Mouse (Mus musculus) hindlimb bud, embryonic 11.5 days (tissue): ENCODE data around the gene Atxn2.
"Not testable (repeated sequence)": the region's sequence is repeated elsewhere in the genome, so short reads cannot be mapped to it uniquely, and the experiment has no call there.

ENCODE experiments used
- DNase-seq: peaks from one replicate; pipeline ENCODE4 v3.0.0-alpha.2; 2012; ENCODE audit warnings: low read depth, low spot score; ENCODE audit errors: extremely low spot score

The Atxn2 gene

GRCm38 (mm10) chr5:121833572-121834240 is 122.6 kb downstream of the Atxn2 start:
- no peak for DNase-seq

- DNase-seq = no peak
These were observed 123.1 kb downstream of the Atxn2 start for GRCm38 (mm10) chr5:121834241-121834606.

GRCm38 (mm10) chr5:121834991-121835747 is 124.0 kb downstream of the Atxn2 start:
- DNase-seq = no peak

GRCm38 (mm10) chr5:121835949-121836691 is 125.0 kb downstream of the Atxn2 start:
- no peak for DNase-seq

- DNase-seq = no peak
These were observed 125.7 kb downstream of the Atxn2 start for GRCm38 (mm10) chr5:121836692-121837415.

- no peak for DNase-seq
These were observed 126.6 kb downstream of the Atxn2 start, which contains the start of gene Sh2b3 for GRCm38 (mm10) chr5:121837441-121838340. TSS of gene Sh2b3 (minus strand) at chr5:121837646.

- no peak for DNase-seq
These were observed 127.4 kb downstream of the Atxn2 start for GRCm38 (mm10) chr5:121838341-121839127.

- no peak for DNase-seq
These were observed 128.0 kb downstream of the Atxn2 start for GRCm38 (mm10) chr5:121839128-121839473.

- DNase-seq = no peak
These were observed 130.4 kb downstream of the Atxn2 start for GRCm38 (mm10) chr5:121841516-121841915.

GRCm38 (mm10) chr5:121841973-121842372 is 130.8 kb downstream of the Atxn2 start:
- DNase-seq = no peak

GRCm38 (mm10) chr5:121842665-121843118 is 131.6 kb downstream of the Atxn2 start:
- no peak for DNase-seq

- no peak for DNase-seq
These were observed 132.2 kb downstream of the Atxn2 start for GRCm38 (mm10) chr5:121843138-121843905.

- no peak for DNase-seq
These were observed 134.2 kb downstream of the Atxn2 start for GRCm38 (mm10) chr5:121845361-121845760.

GRCm38 (mm10) chr5:121846322-121846721 is 135.2 kb downstream of the Atxn2 start:
- DNase-seq = no peak

- not testable (repeated sequence) for DNase-seq
These were observed 136.1 kb downstream of the Atxn2 start for GRCm38 (mm10) chr5:121847269-121847668.

- DNase-seq = no peak
These were observed 136.9 kb downstream of the Atxn2 start for GRCm38 (mm10) chr5:121848035-121848519.

GRCm38 (mm10) chr5:121848743-121849142 is 137.6 kb downstream of the Atxn2 start, which contains the start of gene Pheta1:
TSS of gene Pheta1 (plus strand) at chr5:121848984.
- DNase-seq = no peak
